8 mouse cellular contexts compared by ENCODE assay signal in genomic region chr9:110733102-110733501, GRCm38 (mm10). TPM values are rescaled to one million over a fixed set of nuclear protein-coding genes. Genes with fewer than 3 reads are reported as not detected.
DNase-seq lines count a peak whose midpoint lies in the region; ATAC-seq and TF ChIP-seq lines count a peak whose summit lies in the region.

No protein-coding gene starts in this region.

- 10% methylated on average over 8 of the region's 8 CpGs for WGBS in heart, embryonic 14.5 days
- 13% methylated on average over 8 of the region's 8 CpGs for WGBS in hindbrain, embryonic 11.5 days

- H3K27me3 ChIP-seq in heart, embryonic 14.5 days (ENCODE audit: control insufficient read depth, insufficient read depth, low read length): no peaks in the 10 kb centered on the region
- peaks cover 71% of the 10 kb centered on the region for H3K27me3 ChIP-seq in G1E (ENCODE audit: insufficient read depth, low read length)
- H3K27me3 ChIP-seq in hindbrain, embryonic 11.5 days (ENCODE audit: control insufficient read depth, insufficient read depth, low read length): 0 out of 2 replicates have a peak, but pooled peaks cover 3% of the 10 kb centered on the region
- H3K27me3 ChIP-seq in megakaryocyte, embryonic 14.5 days (replicated peaks): peaks cover 80% of the 10 kb centered on the region

- peaks cover 19 to 48% of the 10 kb centered on the region in 2 experiments for H3K4me1 ChIP-seq in heart, embryonic 14.5 days (ENCODE audit: control insufficient read depth in 2 of 2, insufficient read depth in 2 of 2, low read length in 2 of 2)
- peaks cover 19% of the 10 kb centered on the region for H3K4me1 ChIP-seq in G1E (ENCODE audit: insufficient read depth, low read depth, low read length)
- peaks cover 4% of the 10 kb centered on the region for H3K4me1 ChIP-seq in hindbrain, embryonic 11.5 days (replicated peaks; ENCODE audit: control insufficient read depth, insufficient read depth, low read length)
- peaks cover 39% of the 10 kb centered on the region for H3K4me1 ChIP-seq in megakaryocyte, embryonic 14.5 days

- DNase-seq in heart, postnatal 10 days: no peak
- no peak for DNase-seq in G1E (ENCODE audit: low spot score)
- DNase-seq in hindbrain, embryonic 11.5 days (ENCODE audit: low spot score): no peak
- DNase-seq in adrenal gland, postnatal 14 days: no peak
- no peak for DNase-seq in urinary bladder, postnatal 10 days (ENCODE audit: low spot score)

- H3K4me3 ChIP-seq in heart, embryonic 14.5 days (ENCODE audit: control insufficient read depth in 1 of 2, insufficient read depth in 1 of 2, low read depth in 1 of 2, low read length in 2 of 2): peak overlapping the region; percentile 35 to 52
- peak overlapping the region; percentile 66; the same call in 1 of the 2 replicates for H3K4me3 ChIP-seq in G1E (ENCODE audit: low read depth, low read length)
- H3K4me3 ChIP-seq in hindbrain, embryonic 11.5 days (ENCODE audit: low read depth, low read length): peak overlapping the region; percentile 23
- H3K4me3 ChIP-seq in megakaryocyte, embryonic 14.5 days (replicated peaks): peak overlapping the region; percentile 91

- H3K27ac ChIP-seq in heart, embryonic 14.5 days (replicated peaks in 1 of 2; ENCODE audit: control insufficient read depth in 1 of 2, insufficient read depth in 1 of 2, low read depth in 2 of 2, low read length in 2 of 2): peak overlapping the region; percentile 9 to 35; a peak in 2 of 4 replicates
- H3K27ac ChIP-seq in hindbrain, embryonic 11.5 days (ENCODE audit: low read depth, low read length): no peak overlapping the region

- H3K4me2 ChIP-seq in heart, embryonic 14.5 days (ENCODE audit: low read length): peak overlapping the region; percentile 73
- peak overlapping the region; percentile 60 for H3K4me2 ChIP-seq in hindbrain, embryonic 11.5 days (replicated peaks; ENCODE audit: low read depth, low read length)

- no peaks in the 10 kb centered on the region for H3K9me3 ChIP-seq in heart, embryonic 14.5 days (ENCODE audit: control insufficient read depth, low read length)
- no peaks in the 10 kb centered on the region for H3K9me3 ChIP-seq in G1E (replicated peaks)
- no peaks in the 10 kb centered on the region for H3K9me3 ChIP-seq in hindbrain, embryonic 11.5 days (ENCODE audit: control insufficient read depth, low read length)
- H3K9me3 ChIP-seq in megakaryocyte, embryonic 14.5 days: peaks cover 2% of the 10 kb centered on the region; the same call in 1 of the 2 replicates

- peak overlapping the region; percentile 65 for H3K9ac ChIP-seq in heart, embryonic 14.5 days (ENCODE audit: low read length)
- H3K9ac ChIP-seq in hindbrain, embryonic 11.5 days (ENCODE audit: low read depth, low read length): peak overlapping the region; percentile 50; the same call in 1 of the 2 replicates

- intact Hi-C loops in heart, postnatal 10 days (cut with DNase I): loop anchor here (5.0 kb wide), 1 partner anchor 139 kb away; no protein-coding TSS in a partner anchor

- peaks cover 13% of the 10 kb centered on the region; the same call in 1 of the 2 replicates for H3K36me3 ChIP-seq in heart, embryonic 14.5 days (ENCODE audit: control insufficient read depth, insufficient read depth, low read length)
- H3K36me3 ChIP-seq in G1E (replicated peaks): no peaks in the 10 kb centered on the region
- no peaks in the 10 kb centered on the region for H3K36me3 ChIP-seq in hindbrain, embryonic 11.5 days (ENCODE audit: control insufficient read depth, insufficient read depth, low read length)
- H3K36me3 ChIP-seq in megakaryocyte, embryonic 14.5 days (replicated peaks; ENCODE audit: low read length): no peaks in the 10 kb centered on the region

- no peak for ATAC-seq in heart, embryonic 14.5 days (ENCODE audit: insufficient number of reproducible peaks, insufficient read depth, low FRiP score, low read depth)
- ATAC-seq in G1E (ENCODE audit: extremely low read depth, insufficient number of reproducible peaks, low FRiP score, poor library complexity, severe bottlenecking): no peak
- peak; percentile 53 for ATAC-seq in hindbrain, embryonic 11.5 days (ENCODE audit: low FRiP score)
- ATAC-seq in frontal cortex, adult (ENCODE audit: low TSS enrichment): no peak

- TF ChIP-seq CTCF in G1E (IDR thresholded peaks at IDR 0.05; ENCODE audit: low read depth, low read length): no peak

RNA-seq across cellular contexts. Expression of gene Myl3, which starts 8.6 kb away (rescaled TPM):
- 4,569 and 4,875 TPM in 2 replicates for polyA plus RNA-seq in heart, embryonic 14.5 days (2014; fragmentation: Nextera tagmentation; extraction: Ambion mirVana)
- total RNA-seq in heart, postnatal 10 days (2021): over 10,000 TPM; 11,120 to 11,825 TPM
- total RNA-seq in G1E (2014; fragmentation: Nextera tagmentation) (not detected in 2 replicates), G1E (2017) (0.12 TPM in 1 of 2 replicates, not detected in the other)
- polyA plus RNA-seq in G1E (2012): not detected in 2 replicates
- polyA plus RNA-seq in hindbrain, embryonic 11.5 days (2014; fragmentation: Nextera tagmentation; extraction: Ambion mirVana): 0.42 and 0.73 TPM in 2 replicates
- not detected in 2 replicates for polyA plus RNA-seq in megakaryocyte, embryonic 14.5 days (2012; ENCODE audit: insufficient read depth, low replicate concordance)
- total RNA-seq in adrenal gland, postnatal 14 days (2021): 0.37 TPM in 1 of 2 replicates, not detected in the other

RNA-seq across cellular contexts. Expression of gene Pth1r, which starts 13.8 kb away (rescaled TPM):
- 22.2 and 23.9 TPM in 2 replicates for polyA plus RNA-seq in heart, embryonic 14.5 days (2014; fragmentation: Nextera tagmentation; extraction: Ambion mirVana)
- total RNA-seq in heart, postnatal 10 days (2021): 10 to 100 TPM; 11.5 to 13.4 TPM
- not detected in 2 replicates for total RNA-seq in G1E (2014; fragmentation: Nextera tagmentation)
- total RNA-seq in G1E (2017): not detected in 2 replicates
- 0.03 TPM in 1 of 2 replicates, not detected in the other for polyA plus RNA-seq in G1E (2012)
- 21.9 and 23.9 TPM in 2 replicates for polyA plus RNA-seq in hindbrain, embryonic 11.5 days (2014; fragmentation: Nextera tagmentation; extraction: Ambion mirVana)
- 0.11 TPM in 1 of 2 replicates, not detected in the other for polyA plus RNA-seq in megakaryocyte, embryonic 14.5 days (2012; ENCODE audit: insufficient read depth, low replicate concordance)
- total RNA-seq in adrenal gland, postnatal 14 days (2021): 6.9 and 9.0 TPM in 2 replicates

Comparison
In these comparisons a context has a peak if more than half of its experiments do, and no peak if none do; other contexts are left out.
1. H3K4me3 ChIP-seq: peak in every context shown above with its lines; median percentile 91 in megakaryocyte, embryonic 14.5 days; 66 in G1E; 44 in heart, embryonic 14.5 days; 23 in hindbrain, embryonic 11.5 days.
2. RNA of gene Myl3, which starts 8.6 kb away (polyA plus RNA-seq): 4,569 to 4,875 TPM in heart, embryonic 14.5 days; 0.42 to 0.73 TPM in hindbrain, embryonic 11.5 days, not detected in G1E and not detected in megakaryocyte, embryonic 14.5 days; every median in the first group is over 1,000 times any median in the second.
3. RNA of gene Pth1r, which starts 13.8 kb away (polyA plus RNA-seq): 22.2 to 23.9 TPM in heart, embryonic 14.5 days and 21.9 to 23.9 TPM in hindbrain, embryonic 11.5 days; 0.11 TPM in megakaryocyte, embryonic 14.5 days and 0.03 TPM in G1E; every median in the first group is over 10 times any median in the second.